Mouse (Mus musculus) urinary bladder, postnatal 14 days (tissue): Measurements from ENCODE around the gene Gm3099.
"Not testable (repeated sequence)": the region's sequence is repeated elsewhere in the genome, so short reads cannot be mapped to it uniquely, and the experiment has no call there.

Experiments
- DNase-seq: peaks from one replicate; pipeline ENCODE4 v3.0.0; 2021; ENCODE audit warnings: low spot score

Gm3099 gene

GRCm38 (mm10) chr14:3998094-3998493, at the start of gene Gm3099:
Gene Gm3099, plus strand, starts transcription at chr14:3998394.
- DNase-seq: not testable (repeated sequence)

- DNase-seq: not testable (repeated sequence)
Observed at GRCm38 (mm10) chr14:3963247-3963646, 34.9 kb upstream of the Gm3099 start, which contains the start of gene Gm3095. Gene Gm3095, plus strand, starts transcription at chr14:3963547.

GRCm38 (mm10) chr14:4023641-4024040, 25.4 kb downstream of the Gm3099 start, which contains the start of gene Gm5796:
Gene Gm5796, plus strand, starts transcription at chr14:4023941.
- DNase-seq: not testable (repeated sequence)
